Mouse (Mus musculus): Measurements from ENCODE around the gene Gatad2a. TPM values are rescaled to one million over a fixed set of nuclear protein-coding genes. Genes with fewer than 3 reads are reported as not detected.

Gene Gatad2a
- total and polyA plus RNA-seq, 3 experiments: 52.2 to 139 (median 99.3) TPM

- DNase-seq (ENCODE audit: low spot score) (no peak), ATAC-seq (ENCODE audit: extremely low read depth, insufficient number of reproducible peaks, low FRiP score, poor library complexity, severe bottlenecking) (no peak)
- Histone ChIP-seq H3K4me3 (ENCODE audit: low read depth, low read length) (no peak within 1 kb of the TSS; the same call in 1 of the 2 replicates), H3K9me3 (replicated peaks) (peaks cover 49% of the 10 kb centered on the region), H3K4me1 (ENCODE audit: insufficient read depth, low read depth, low read length) (no peaks in the 10 kb centered on the region), H3K36me3 (replicated peaks) (peaks cover 26% of the 10 kb centered on the region), H3K27me3 (ENCODE audit: insufficient read depth, low read length) (peaks cover 17% of the 10 kb centered on the region; the same call in 1 of the 2 replicates)
- TF ChIP-seq GATA1 (IDR thresholded peaks at IDR 0.05; ENCODE audit: borderline replicate concordance, low read length): no peak
- TF ChIP-seq GATA2 (IDR thresholded peaks at IDR 0.05; ENCODE audit: borderline replicate concordance, low read depth, low read length): no peak
- TF ChIP-seq TAL1 (conservative IDR thresholded peaks at IDR 0.05; ENCODE audit: low read depth, low read length): no peak
- TF ChIP-seq POLR2AphosphoS5 (IDR thresholded peaks at IDR 0.05; ENCODE audit: insufficient replicate concordance, low read depth, low read length): no peak
- no peak for TF ChIP-seq CTCF (IDR thresholded peaks at IDR 0.05; ENCODE audit: low read depth, low read length)
Observed at GRCm38 (mm10) chr8:69887289-69888243, 108.6 kb downstream of the Gatad2a start, which contains the start of gene Cilp2. Gene Cilp2 (minus strand): TSS chr8:69887687.

GRCm38 (mm10) chr8:69884141-69884540 is 112.0 kb downstream of the Gatad2a start:
- ATAC-seq (ENCODE audit: extremely low read depth, insufficient number of reproducible peaks, low FRiP score, poor library complexity, severe bottlenecking): no peak
- DNase-seq (ENCODE audit: low spot score): no peak
- Histone ChIP-seq H3K9me3 (replicated peaks) (peaks cover 79% of the 10 kb centered on the region), H3K4me1 (ENCODE audit: insufficient read depth, low read depth, low read length) (no peaks in the 10 kb centered on the region; the same call in 1 of the 2 replicates), H3K4me3 (ENCODE audit: low read depth, low read length) (no peak overlapping the region), H3K36me3 (replicated peaks) (peaks cover 4% of the 10 kb centered on the region), H3K27me3 (ENCODE audit: insufficient read depth, low read length) (peaks cover 19% of the 10 kb centered on the region; the same call in 1 of the 2 replicates)
- TF ChIP-seq TAL1 (conservative IDR thresholded peaks at IDR 0.05; ENCODE audit: low read depth, low read length) (no peak), GATA1 (IDR thresholded peaks at IDR 0.05; ENCODE audit: borderline replicate concordance, low read length) (no peak), CTCF (IDR thresholded peaks at IDR 0.05; ENCODE audit: low read depth, low read length) (no peak), GATA2 (IDR thresholded peaks at IDR 0.05; ENCODE audit: borderline replicate concordance, low read depth, low read length) (no peak), POLR2AphosphoS5 (IDR thresholded peaks at IDR 0.05; ENCODE audit: insufficient replicate concordance, low read depth, low read length) (no peak)

GRCm38 (mm10) chr8:69882833-69883600 is 113.2 kb downstream of the Gatad2a start:
- Histone ChIP-seq H3K4me1 (ENCODE audit: insufficient read depth, low read depth, low read length) (no peaks in the 10 kb centered on the region; the same call in 1 of the 2 replicates), H3K27me3 (ENCODE audit: insufficient read depth, low read length) (peaks cover 15% of the 10 kb centered on the region; the same call in 1 of the 2 replicates), H3K4me3 (ENCODE audit: low read depth, low read length) (peak overlapping the region; percentile 37; the same call in 1 of the 2 replicates), H3K9me3 (replicated peaks) (peaks cover 72% of the 10 kb centered on the region), H3K36me3 (replicated peaks) (no peaks in the 10 kb centered on the region)
- ATAC-seq (ENCODE audit: extremely low read depth, insufficient number of reproducible peaks, low FRiP score, poor library complexity, severe bottlenecking) (no peak), DNase-seq (ENCODE audit: low spot score) (no peak)
- no peak for TF ChIP-seq CTCF (IDR thresholded peaks at IDR 0.05; ENCODE audit: low read depth, low read length)
- TF ChIP-seq GATA2 (IDR thresholded peaks at IDR 0.05; ENCODE audit: borderline replicate concordance, low read depth, low read length): no peak
- no peak for TF ChIP-seq TAL1 (conservative IDR thresholded peaks at IDR 0.05; ENCODE audit: low read depth, low read length)
- no peak for TF ChIP-seq GATA1 (IDR thresholded peaks at IDR 0.05; ENCODE audit: borderline replicate concordance, low read length)
- TF ChIP-seq POLR2AphosphoS5 (IDR thresholded peaks at IDR 0.05; ENCODE audit: insufficient replicate concordance, low read depth, low read length): no peak

- no peaks in the 10 kb centered on the region for H3K36me3 ChIP-seq (replicated peaks)
- ATAC-seq (ENCODE audit: extremely low read depth, insufficient number of reproducible peaks, low FRiP score, poor library complexity, severe bottlenecking): no peak
- no peak for TF ChIP-seq GATA1 (IDR thresholded peaks at IDR 0.05; ENCODE audit: borderline replicate concordance, low read length)
- no peak for TF ChIP-seq POLR2AphosphoS5 (IDR thresholded peaks at IDR 0.05; ENCODE audit: insufficient replicate concordance, low read depth, low read length)
- TF ChIP-seq GATA2 (IDR thresholded peaks at IDR 0.05; ENCODE audit: borderline replicate concordance, low read depth, low read length): no peak
- TF ChIP-seq TAL1 (conservative IDR thresholded peaks at IDR 0.05; ENCODE audit: low read depth, low read length): no peak
- no peak for TF ChIP-seq CTCF (IDR thresholded peaks at IDR 0.05; ENCODE audit: low read depth, low read length)
- peak overlapping the region; percentile 45; the same call in 1 of the 2 replicates for H3K4me3 ChIP-seq (ENCODE audit: low read depth, low read length)
- peaks cover 16% of the 10 kb centered on the region; the same call in 1 of the 2 replicates for H3K27me3 ChIP-seq (ENCODE audit: insufficient read depth, low read length)
- DNase-seq (ENCODE audit: low spot score): no peak
- peaks cover 67% of the 10 kb centered on the region for H3K9me3 ChIP-seq (replicated peaks)
- no peaks in the 10 kb centered on the region; the same call in 1 of the 2 replicates for H3K4me1 ChIP-seq (ENCODE audit: insufficient read depth, low read depth, low read length)
Observed at GRCm38 (mm10) chr8:69882021-69882756, 114.0 kb downstream of the Gatad2a start.

DNA sequence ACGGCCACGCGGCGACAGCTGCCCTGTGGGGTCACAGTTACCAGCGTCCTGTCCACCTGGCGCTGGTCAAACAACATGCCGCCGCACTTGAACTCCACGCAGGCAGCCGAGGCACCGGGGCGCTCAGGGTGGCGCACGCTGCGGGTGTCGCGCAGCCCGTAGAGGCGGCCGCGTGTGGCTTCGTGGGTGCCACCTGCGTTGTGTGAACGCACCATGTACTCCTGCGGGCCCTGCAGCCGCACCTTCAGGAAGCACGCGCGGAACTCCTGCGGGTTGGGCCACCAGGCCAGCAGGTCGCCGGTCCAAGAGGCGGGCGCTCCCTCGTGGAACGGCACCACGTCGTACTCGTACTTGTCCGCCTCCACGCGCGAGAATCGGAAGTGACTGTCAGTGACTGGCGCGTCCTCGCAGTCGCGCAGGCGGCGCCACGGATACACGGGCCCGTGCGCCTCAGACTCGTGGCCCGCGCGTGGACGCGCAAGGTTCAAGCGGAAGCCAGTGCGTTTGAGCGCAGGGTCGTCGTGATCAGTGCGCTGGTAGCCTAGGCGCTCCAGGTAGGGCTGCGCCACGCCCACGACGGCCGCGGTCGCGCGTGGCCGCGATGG is 114.8 kb downstream of the Gatad2a start:
- H3K9me3 ChIP-seq (replicated peaks): peaks cover 65% of the 10 kb centered on the region
- no peak for DNase-seq (ENCODE audit: low spot score)
- H3K4me1 ChIP-seq (ENCODE audit: insufficient read depth, low read depth, low read length): peaks cover 3% of the 10 kb centered on the region; the same call in 1 of the 2 replicates
- no peak for TF ChIP-seq CTCF (IDR thresholded peaks at IDR 0.05; ENCODE audit: low read depth, low read length)
- no peak for TF ChIP-seq TAL1 (conservative IDR thresholded peaks at IDR 0.05; ENCODE audit: low read depth, low read length)
- no peak for TF ChIP-seq POLR2AphosphoS5 (IDR thresholded peaks at IDR 0.05; ENCODE audit: insufficient replicate concordance, low read depth, low read length)
- TF ChIP-seq GATA1 (IDR thresholded peaks at IDR 0.05; ENCODE audit: borderline replicate concordance, low read length): no peak
- TF ChIP-seq GATA2 (IDR thresholded peaks at IDR 0.05; ENCODE audit: borderline replicate concordance, low read depth, low read length): no peak
- H3K4me3 ChIP-seq (ENCODE audit: low read depth, low read length): peak overlapping the region; percentile 45; the same call in 1 of the 2 replicates
- H3K27me3 ChIP-seq (ENCODE audit: insufficient read depth, low read length): peaks cover 15% of the 10 kb centered on the region; the same call in 1 of the 2 replicates
- ATAC-seq (ENCODE audit: extremely low read depth, insufficient number of reproducible peaks, low FRiP score, poor library complexity, severe bottlenecking): no peak
- no peaks in the 10 kb centered on the region for H3K36me3 ChIP-seq (replicated peaks)
